Mouse (Mus musculus) B cell, adult 67 days (primary cell): ENCODE data around the gene Trhde. TPM values are rescaled to one million over a fixed set of nuclear protein-coding genes. Genes with fewer than 3 reads are reported as not detected.

Source experiments
- total RNA-seq, 2 experiments: library from RNA; stranded (reverse); gene quantifications; 4 replicates each; pipeline ENCODE4 v1.2.4; 2023

Gene Trhde
- total RNA-seq: not detected

DNA sequence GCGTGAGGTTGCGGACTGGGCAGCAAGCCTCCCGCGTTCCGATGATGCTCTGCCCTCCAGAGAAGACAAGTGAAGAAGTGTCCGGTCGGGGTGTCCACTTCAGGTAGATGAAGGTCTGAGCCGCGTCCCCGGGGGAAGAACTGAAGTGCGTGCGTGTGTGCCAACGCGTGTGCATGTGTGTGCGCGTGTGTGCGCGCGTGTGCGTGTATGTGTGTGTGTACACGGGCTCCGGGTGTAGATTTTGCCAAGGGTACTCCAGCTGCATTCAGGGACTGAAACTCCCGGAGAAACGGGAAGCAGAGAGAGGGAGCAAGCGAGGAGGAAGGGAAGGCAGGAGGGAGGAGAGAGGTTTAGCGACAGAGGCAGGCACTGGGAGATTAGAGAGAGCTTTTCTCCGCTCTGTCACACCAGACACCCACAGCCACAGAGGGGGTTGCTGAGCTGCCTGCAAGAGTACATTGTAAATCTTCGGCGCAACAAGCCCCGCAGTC, at the start of gene Trhde:
Gene Trhde, minus strand, starts transcription at position 147 of the 491 bp plus-strand sequence.

